Comparison of ENCODE assay signal across 27 mouse cellular contexts in genomic region chr19:58254172-58254571, GRCm38 (mm10).
"Had no signal": no experiment of that assay in that cellular context is flagged by ENCODE, and none has a peak within 500 bp of the region (broad histone marks: within the 10 kb centered on the region; RNA-seq: fewer than 3 reads in every experiment).

No protein-coding gene starts in this region.

- H3K9me3 ChIP-seq: embryonic facial prominence, embryonic 10.5 days; embryonic facial prominence, embryonic 12.5 days; embryonic facial prominence, embryonic 13.5 days; embryonic facial prominence, embryonic 15.5 days; forebrain, embryonic 10.5 days; forebrain, embryonic 12.5 days; forebrain, embryonic 13.5 days; forebrain, embryonic 15.5 days; heart, embryonic 10.5 days had no signal

- H3K27ac ChIP-seq: embryonic facial prominence, embryonic 10.5 days; embryonic facial prominence, embryonic 12.5 days; embryonic facial prominence, embryonic 13.5 days; embryonic facial prominence, embryonic 15.5 days; forebrain, embryonic 10.5 days; forebrain, embryonic 12.5 days; forebrain, embryonic 13.5 days; forebrain, embryonic 15.5 days; gastrocnemius, adult 2 months; heart, adult 2 months; heart, embryonic 10.5 days had no signal

- H3K36me3 ChIP-seq: embryonic facial prominence, embryonic 10.5 days; embryonic facial prominence, embryonic 12.5 days; embryonic facial prominence, embryonic 13.5 days; embryonic facial prominence, embryonic 15.5 days; forebrain, embryonic 10.5 days; forebrain, embryonic 12.5 days; forebrain, embryonic 15.5 days; heart, embryonic 10.5 days had no signal

- H3K4me1 ChIP-seq: embryonic facial prominence, embryonic 12.5 days; embryonic facial prominence, embryonic 15.5 days had no signal

- H3K9ac ChIP-seq: embryonic facial prominence, embryonic 12.5 days; embryonic facial prominence, embryonic 13.5 days; embryonic facial prominence, embryonic 15.5 days; forebrain, embryonic 12.5 days; forebrain, embryonic 13.5 days; forebrain, embryonic 15.5 days; forebrain, postnatal 0 days had no signal

- ATAC-seq: forebrain, embryonic 13.5 days; forebrain, embryonic 14.5 days; forebrain, embryonic 15.5 days; forebrain, embryonic 16.5 days; forebrain, postnatal 0 days had no signal

- DNase-seq: cerebellum, adult 9-11 months; cerebellum, postnatal 10 days; cerebellum, postnatal 14 days; cerebellum, postnatal 25 days; cerebellum, postnatal 36 days; embryo, embryonic 11 days; forebrain, postnatal 0 days; gastrocnemius, adult 2 months; gastrocnemius, postnatal 10 days; gastrocnemius, postnatal 14 days; gastrocnemius, postnatal 25 days; gastrocnemius, postnatal 36 days; heart, adult 11 months; heart, adult 18-20 months; heart, adult 2 months had no signal

- H3K4me3 ChIP-seq: embryonic facial prominence, embryonic 10.5 days; embryonic facial prominence, embryonic 12.5 days; embryonic facial prominence, embryonic 13.5 days; embryonic facial prominence, embryonic 15.5 days; erythroblast, embryonic 14.5 days; forebrain, embryonic 10.5 days; forebrain, embryonic 12.5 days; forebrain, embryonic 13.5 days; forebrain, embryonic 15.5 days; gastrocnemius, adult 2 months; heart, adult 2 months; heart, embryonic 10.5 days had no signal

- H3K27me3 ChIP-seq: embryonic facial prominence, embryonic 12.5 days; embryonic facial prominence, embryonic 15.5 days; forebrain, embryonic 15.5 days had no signal

- H3K4me2 ChIP-seq: embryonic facial prominence, embryonic 12.5 days; embryonic facial prominence, embryonic 13.5 days; embryonic facial prominence, embryonic 15.5 days; forebrain, embryonic 12.5 days; forebrain, embryonic 13.5 days; forebrain, embryonic 15.5 days had no signal
